Mouse (Mus musculus) neural tube, embryonic 12.5 days (tissue): ENCODE measurements around the gene Carm1. TPM values are rescaled to one million over a fixed set of nuclear protein-coding genes. Genes with fewer than 3 reads are reported as not detected.

Experiments used
- ATAC-seq: fragments of 200-750 bp; cut with Nextera tagmentation; 2 replicates; pipeline ENCODE4 v1.8.0; 2017; ENCODE audit warnings: low read depth, mild to moderate bottlenecking, moderate TSS enrichment, moderate library complexity; ENCODE audit not compliant: low FRiP score
- H3K27ac ChIP-seq: fragments of 300-500 bp; sonication (generic); 2 replicates; pipeline ENCODE4 v1.5.1; 2016
- H3K27me3 ChIP-seq: fragments of 300-500 bp; sonication (generic); replicated peaks from 2 replicates; pipeline ENCODE4 v1.6.1; 2016; ENCODE audit warnings: mild to moderate bottlenecking
- H3K36me3 ChIP-seq: fragments of 300-500 bp; sonication (generic); 2 replicates; pipeline ENCODE4 v1.6.1; 2016; ENCODE audit warnings: mild to moderate bottlenecking
- H3K4me1 ChIP-seq: fragments of 300-500 bp; sonication (generic); 2 replicates; pipeline ENCODE4 v1.6.1; 2016
- H3K4me2 ChIP-seq: fragments of 300-500 bp; sonication (generic); replicated peaks from 2 replicates; pipeline ENCODE4 v1.6.1; 2016; ENCODE audit warnings: mild to moderate bottlenecking
- H3K4me3 ChIP-seq: fragments of 300-500 bp; sonication (generic); 2 replicates; pipeline ENCODE4 v1.5.1; 2016
- H3K9ac ChIP-seq: fragments of 300-500 bp; sonication (generic); 2 replicates; pipeline ENCODE4 v1.6.1; 2016; ENCODE audit warnings: mild to moderate bottlenecking
- H3K9me3 ChIP-seq: fragments of 300-500 bp; sonication (generic); 2 replicates; pipeline ENCODE4 v1.6.1; 2016; ENCODE audit warnings: mild to moderate bottlenecking
- WGBS: fragments of 180-500 bp; shearing (Covaris S2); methylation state at CpG from one replicate; pipeline ENCODE4 v1.1.7; 2016; 5-methylcytosine and 5-hydroxymethylcytosine counted together
- microRNA counts: library from miRNA; unstranded; fragments of <30 nt; microRNA quantifications from one replicate; lab custom pipeline; 2017
- microRNA-seq: library from miRNA; unstranded; fragments of <30 nt; microRNA quantifications from one replicate; pipeline ENCODE4, GENCODE M21; 2017
- polyA plus RNA-seq: library from polyadenylated mRNA; unstranded; fragments of >200 nt; fragmentation: Nextera tagmentation; extraction: Ambion mirVana; gene quantifications from 2 replicates; pipeline ENCODE4 v1.2.1, GENCODE M21; 2016

Carm1 gene
- polyA plus RNA-seq, 1 experiment from 2014 or later: 77.4 TPM

DNA sequence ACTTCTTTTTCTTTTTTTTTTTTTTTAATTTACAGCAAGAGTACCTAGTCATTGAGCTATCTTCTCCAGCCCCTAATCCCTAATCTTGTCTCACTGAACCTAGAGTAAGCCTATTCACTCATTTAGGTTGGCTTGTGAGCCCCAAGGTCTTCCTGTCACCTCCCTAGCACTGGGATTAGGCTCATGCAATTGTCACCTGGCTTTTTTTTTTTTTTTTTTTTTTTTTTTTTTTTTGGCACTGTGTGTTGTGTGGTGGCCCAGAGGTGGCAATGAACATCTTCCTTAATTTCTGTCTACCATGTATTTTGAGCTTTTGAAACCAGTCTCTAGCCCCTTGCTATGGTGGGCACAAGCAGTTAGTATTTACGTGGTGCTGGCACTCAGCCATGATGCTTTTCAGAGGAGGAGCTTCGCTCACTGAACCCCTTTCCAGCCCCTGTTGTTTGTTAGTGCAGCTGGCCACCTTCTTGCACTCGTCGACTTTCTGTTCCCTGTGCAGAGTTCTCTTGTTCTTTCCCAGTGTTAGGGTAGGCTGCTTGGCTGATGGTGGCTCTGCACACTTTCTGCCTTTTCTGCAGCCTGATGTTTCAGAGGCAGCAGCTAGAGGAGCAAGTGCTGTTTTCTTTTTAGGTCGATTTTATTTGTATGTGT lies 80.6 kb downstream of the Carm1 start:
- Histone ChIP-seq H3K4me1 (peaks cover 19% of the 10 kb centered on the region), H3K9ac (no peak overlapping the region), H3K27me3 (no peaks in the 10 kb centered on the region), H3K36me3 (peaks cover 3% of the 10 kb centered on the region; the same call in 1 of the 2 replicates), H3K4me2 (no peak overlapping the region), H3K27ac (no peak overlapping the region), H3K4me3 (no peak overlapping the region), H3K9me3 (no peaks in the 10 kb centered on the region)
- WGBS: 83% methylated on average over 5 of the region's 5 CpGs
- no peak for ATAC-seq

DNA sequence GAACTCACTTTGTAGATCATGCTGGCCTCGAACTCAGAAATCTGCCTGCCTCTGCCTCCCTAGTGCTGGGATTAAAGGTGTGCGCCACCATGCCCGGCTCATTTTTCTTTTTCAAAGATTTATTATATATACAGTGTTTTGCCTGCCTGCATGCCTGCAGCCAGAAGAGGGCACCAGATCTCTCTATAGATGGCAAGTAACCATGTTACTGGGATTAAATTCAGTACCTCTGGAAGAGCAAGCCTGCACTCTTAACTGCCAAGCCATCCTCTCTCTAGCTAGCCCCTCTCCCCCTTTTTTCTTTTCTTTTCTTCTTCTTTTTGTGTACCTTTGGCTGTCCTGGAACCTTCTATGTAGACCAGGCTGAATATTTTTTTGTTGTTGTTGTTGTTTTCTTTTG lies 84.0 kb downstream of the Carm1 start:
- Histone ChIP-seq H3K36me3 (peaks cover 37% of the 10 kb centered on the region), H3K4me3 (no peak overlapping the region), H3K4me1 (peaks cover 5% of the 10 kb centered on the region; the same call in 1 of the 2 replicates), H3K27me3 (no peaks in the 10 kb centered on the region), H3K4me2 (no peak overlapping the region), H3K27ac (no peak overlapping the region), H3K9ac (no peak overlapping the region), H3K9me3 (no peaks in the 10 kb centered on the region)
- 86% methylated on average over 3 of the region's 3 CpGs for WGBS
- no peak for ATAC-seq

DNA sequence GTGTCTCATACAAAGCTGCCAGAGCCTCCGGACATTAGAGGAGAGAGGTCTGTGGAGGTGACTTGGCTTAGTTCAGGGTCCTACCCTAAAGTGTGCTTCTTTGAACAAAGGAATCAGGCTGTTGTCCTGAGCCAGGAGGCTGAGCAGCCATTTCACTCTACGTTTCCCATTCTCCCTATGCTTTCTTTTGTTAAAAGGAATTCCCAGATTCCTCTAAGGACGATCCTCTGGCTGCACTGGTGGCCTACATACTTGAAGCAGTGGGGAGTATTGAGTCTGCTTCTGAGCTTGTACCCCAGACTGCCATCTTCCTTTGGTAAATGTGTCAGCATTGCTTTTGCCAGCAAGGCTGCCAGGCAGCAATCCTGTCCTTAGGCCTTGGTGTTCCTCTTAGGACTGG lies 86.4 kb downstream of the Carm1 start:
- H3K4me3 ChIP-seq: no peak overlapping the region
- WGBS: 72% methylated on average over 3 of the region's 3 CpGs
- no peaks in the 10 kb centered on the region for H3K27me3 ChIP-seq
- H3K27ac ChIP-seq: no peak overlapping the region
- no peak overlapping the region for H3K9ac ChIP-seq
- no peaks in the 10 kb centered on the region for H3K9me3 ChIP-seq
- H3K36me3 ChIP-seq: peaks cover 61% of the 10 kb centered on the region
- no peak for ATAC-seq
- no peak overlapping the region for H3K4me2 ChIP-seq
- H3K4me1 ChIP-seq: no peaks in the 10 kb centered on the region

DNA sequence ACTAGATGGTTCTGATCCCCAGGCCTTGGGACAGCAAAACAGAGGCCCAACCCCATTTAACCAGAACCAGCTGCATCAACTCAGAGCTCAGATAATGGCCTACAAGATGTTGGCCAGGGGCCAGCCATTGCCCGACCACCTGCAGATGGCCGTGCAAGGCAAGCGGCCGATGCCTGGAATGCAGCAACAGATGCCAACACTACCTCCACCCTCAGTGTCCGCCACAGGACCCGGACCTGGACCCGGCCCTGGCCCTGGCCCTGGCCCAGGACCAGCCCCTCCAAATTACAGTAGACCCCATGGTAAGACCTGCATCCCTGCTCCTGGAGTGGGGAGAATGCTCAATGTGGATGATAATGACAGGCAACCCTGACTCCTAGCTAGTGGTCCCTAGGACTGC lies 88.9 kb downstream of the Carm1 start:
- WGBS: 82% methylated on average over 7 of the region's 7 CpGs
- Histone ChIP-seq H3K4me1 (no peaks in the 10 kb centered on the region), H3K9ac (no peak overlapping the region), H3K9me3 (no peaks in the 10 kb centered on the region), H3K36me3 (peaks cover 87% of the 10 kb centered on the region), H3K4me2 (no peak overlapping the region), H3K27me3 (no peaks in the 10 kb centered on the region), H3K27ac (no peak overlapping the region), H3K4me3 (no peak overlapping the region)
- ATAC-seq: no peak

DNA sequence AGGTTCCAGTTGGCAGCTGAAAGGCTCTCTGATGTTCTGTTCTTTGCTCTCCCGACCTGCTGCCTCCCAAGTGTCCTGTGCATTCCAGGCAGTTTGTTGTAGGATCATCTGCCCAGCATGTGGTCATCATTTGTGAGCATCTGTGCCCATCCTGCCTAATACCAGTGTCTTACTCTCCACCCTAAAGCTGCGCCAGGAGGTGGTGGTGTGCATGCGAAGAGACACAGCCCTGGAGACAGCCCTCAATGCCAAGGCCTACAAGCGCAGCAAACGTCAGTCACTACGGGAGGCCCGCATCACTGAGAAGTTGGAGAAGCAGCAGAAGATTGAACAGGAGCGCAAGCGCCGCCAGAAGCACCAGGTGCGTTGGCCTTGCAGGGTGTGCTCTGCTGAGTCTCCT lies 92.3 kb downstream of the Carm1 start:
- Histone ChIP-seq H3K4me2 (no peak overlapping the region), H3K9ac (no peak overlapping the region), H3K27me3 (no peaks in the 10 kb centered on the region), H3K4me1 (no peaks in the 10 kb centered on the region), H3K9me3 (no peaks in the 10 kb centered on the region), H3K36me3 (peaks cover 100% of the 10 kb centered on the region), H3K4me3 (no peak overlapping the region), H3K27ac (no peak overlapping the region)
- WGBS: 97% methylated on average over 11 of the region's 11 CpGs
- no peak for ATAC-seq

MicroRNAs within 50 kb of the gene (microRNA counts, 519-probe panel; counts per million panel counts)
- 342 counts per million, percentile 67 among the panel's probes with 10 or more counts for microRNA mmu-miR-1946b (lab: Ali Mortazavi, UCI)

Small RNAs within 50 kb of the gene (microRNA-seq; reads per million reads assigned to microRNA genes)
- not detected for gene Mir1946b

Other genes starting within 250 kb of the Carm1 start
- gene Ap1m2, start 234.6 kb upstream of the Carm1 start, polyA plus RNA-seq: 0.65 and 1.3 TPM in 2 replicates
- 78.4 and 85.2 TPM in 2 replicates for gene Slc44a2, start 226.2 kb upstream of the Carm1 start, polyA plus RNA-seq
- 280 and 286 TPM in 2 replicates for gene Ilf3, start 179.0 kb upstream of the Carm1 start, polyA plus RNA-seq
- 42.3 and 49.5 TPM in 2 replicates for gene Qtrt1, start 135.1 kb upstream of the Carm1 start, polyA plus RNA-seq
- gene Dnm2, start 122.0 kb upstream of the Carm1 start, polyA plus RNA-seq: 74.7 and 80.4 TPM in 2 replicates
- 67.3 and 69.1 TPM in 2 replicates for gene Tmed1, start 36.6 kb upstream of the Carm1 start, polyA plus RNA-seq
- 4.5 and 4.7 TPM in 2 replicates for gene AB124611, start 20.7 kb upstream of the Carm1 start, polyA plus RNA-seq
- 58.2 and 62.4 TPM in 2 replicates for gene Timm29, start 45.8 kb downstream of the Carm1 start, polyA plus RNA-seq
- 22.0 and 22.1 TPM in 2 replicates for gene Yipf2, start 45.9 kb downstream of the Carm1 start, polyA plus RNA-seq
- gene Smarca4, start 69.3 kb downstream of the Carm1 start, polyA plus RNA-seq: 178 and 186 TPM in 2 replicates
- 30.4 and 33.2 TPM in 2 replicates for gene Ldlr, start 176.6 kb downstream of the Carm1 start, polyA plus RNA-seq
- gene Spc24, start 213.4 kb downstream of the Carm1 start, polyA plus RNA-seq: 59.9 and 73.5 TPM in 2 replicates